Comparison of ENCODE assay signal across 23 mouse cellular contexts in the genomic region with DNA sequence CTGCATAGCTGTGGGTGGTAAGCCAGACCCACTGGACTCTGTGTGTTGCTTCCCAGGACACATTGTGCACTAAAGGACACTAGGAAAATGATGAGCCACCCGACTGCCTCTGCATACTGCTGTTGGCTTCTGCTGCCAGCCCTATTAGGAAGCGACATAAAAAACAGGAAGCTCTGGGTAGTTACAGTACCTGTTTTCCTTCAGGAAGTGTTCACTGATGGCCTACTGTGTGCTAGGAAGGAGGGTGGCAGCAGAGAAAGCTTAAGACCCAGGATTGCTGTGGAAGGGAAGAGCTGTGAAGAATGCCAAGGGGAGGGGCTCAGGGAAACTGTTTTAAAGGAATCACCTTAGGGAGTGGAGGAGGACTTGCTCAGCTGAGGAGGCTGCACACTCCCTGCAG. TPM values are rescaled to one million over a fixed set of nuclear protein-coding genes. Genes with fewer than 3 reads are reported as not detected.
A peak's percentile ranks its signal among the peaks of the same experiment; 100 is the strongest.
DNase-seq lines count a peak whose midpoint lies in the region; ATAC-seq and TF ChIP-seq lines count a peak whose summit lies in the region.
"Had no signal": no experiment of that assay in that cellular context is flagged by ENCODE, and none has a peak within 500 bp of the region (broad histone marks: within the 10 kb centered on the region; RNA-seq: fewer than 3 reads in every experiment).

No protein-coding gene starts in this region.

- TF ChIP-seq RAD21 in CH12.LX (IDR thresholded peaks at IDR 0.05; ENCODE audit: low read depth, low read length) = no peak
- no peak for TF ChIP-seq RAD21 in MEL (IDR thresholded peaks at IDR 0.05; ENCODE audit: low read depth, low read length)

- H3K27ac ChIP-seq in CH12.LX (ENCODE audit: insufficient read depth, low read depth) (no peak overlapping the region), MEL (ENCODE audit: control insufficient read depth, low read depth, low read length) (no peak overlapping the region)

- no peak for TF ChIP-seq CTCF in CH12.LX (conservative IDR thresholded peaks at IDR 0.05 in 1 of 2, IDR thresholded peaks at IDR 0.05 in 1 of 2; ENCODE audit: low read depth in 2 of 2, low read length in 2 of 2)
- TF ChIP-seq CTCF in MEL (IDR thresholded peaks at IDR 0.05 in 2 of 3, conservative IDR thresholded peaks at IDR 0.05 in 1 of 3; ENCODE audit: control insufficient read depth in 1 of 3, insufficient read depth in 1 of 3, low read depth in 2 of 3, low read length in 3 of 3, poor library complexity in 1 of 3, severe bottlenecking in 1 of 3) = no peak

- TF ChIP-seq EP300 in CH12.LX (IDR thresholded peaks at IDR 0.05; ENCODE audit: low read length) = no peak
- TF ChIP-seq EP300 in MEL (IDR thresholded peaks at IDR 0.05; ENCODE audit: low read depth in 1 of 2, low read length in 2 of 2) = no peak

- DNase-seq in CH12.LX (ENCODE audit: extremely low read depth) = no peak
- no peak for DNase-seq in MEL (ENCODE audit: low read depth, low spot score)
- no peak for DNase-seq in spleen, postnatal 14 days (ENCODE audit: low spot score in 2 of 2)
- no peak for DNase-seq in right cerebral cortex, postnatal 10 days (ENCODE audit: low spot score in 2 of 2)
- no peak for DNase-seq in adrenal gland, adult 8-10 months
- DNase-seq: adrenal gland, adult 2 months; adrenal gland, postnatal 10 days; adrenal gland, postnatal 14 days; adrenal gland, postnatal 25 days; adrenal gland, postnatal 36 days; B cell, adult 2 months; cerebellum, adult 11 months; cerebellum, adult 11-12 months; cerebellum, adult 18-20 months; cerebellum, adult 2 months; cerebellum, adult 8-10 months had no signal

- TF ChIP-seq POLR2A in CH12.LX (IDR thresholded peaks at IDR 0.05; ENCODE audit: low read depth, low read length) (no peak), MEL (IDR thresholded peaks at IDR 0.05; ENCODE audit: control insufficient read depth in 1 of 2, insufficient read depth in 1 of 2, low read depth in 1 of 2, low read length in 2 of 2, poor library complexity in 1 of 2) (no peak)

- H3K4me2 ChIP-seq in CH12.LX (ENCODE audit: insufficient read depth, low read depth, poor library complexity, severe bottlenecking) = no peak overlapping the region

- dilution Hi-C loops in CH12.LX (cut with MboI; ENCODE audit: extremely low pct_ligation_motif_present, extremely low pct_unique_long_range_greater_than_20kb, low sequenced_read_pairs) = no loop called here

- H3K9ac ChIP-seq in CH12.LX (ENCODE audit: insufficient read depth, low read depth) (no peak overlapping the region), MEL (ENCODE audit: control insufficient read depth, low read depth, low read length, poor library complexity, severe bottlenecking) (no peak overlapping the region)

- peaks cover 36 to 52% of the 10 kb centered on the region in 2 experiments for H3K36me3 ChIP-seq in CH12.LX (replicated peaks in 1 of 2; ENCODE audit: control insufficient read depth in 1 of 2, insufficient read depth in 1 of 2, low read length in 1 of 2)
- peaks cover 2 to 3% of the 10 kb centered on the region in 2 experiments; a peak in 3 of 4 replicates for H3K36me3 ChIP-seq in MEL (ENCODE audit: control insufficient read depth in 1 of 2, insufficient read depth in 2 of 2, low read length in 2 of 2)

- H3K79me2 ChIP-seq in CH12.LX (replicated peaks; ENCODE audit: control insufficient read depth, extremely low read depth, insufficient read depth, poor library complexity, severe bottlenecking) (no peaks in the 10 kb centered on the region), MEL (ENCODE audit: control insufficient read depth, insufficient read depth, low read length, poor library complexity) (no peaks in the 10 kb centered on the region)

- H3K4me3 ChIP-seq in CH12.LX (replicated peaks in 1 of 3; ENCODE audit: low read depth in 2 of 3, low read length in 2 of 3, poor library complexity in 1 of 3) = no peak overlapping the region
- no peak overlapping the region for H3K4me3 ChIP-seq in MEL (ENCODE audit: control insufficient read depth in 1 of 2, insufficient read depth in 1 of 2, low read depth in 2 of 2, low read length in 2 of 2)

- H3K27me3 ChIP-seq in CH12.LX (replicated peaks) = no peaks in the 10 kb centered on the region
- no peaks in the 10 kb centered on the region for H3K27me3 ChIP-seq in MEL (ENCODE audit: control insufficient read depth in 1 of 2, insufficient read depth in 2 of 2, low read length in 2 of 2)
- H3K27me3 ChIP-seq: Patski had no signal

- H3K4me1 ChIP-seq in CH12.LX (ENCODE audit: control insufficient read depth in 1 of 2, insufficient read depth in 2 of 2) = peaks cover 23 to 82% of the 10 kb centered on the region in 2 experiments
- peaks cover 5% of the 10 kb centered on the region in 2 experiments; a peak in 2 of 4 replicates for H3K4me1 ChIP-seq in MEL (ENCODE audit: control insufficient read depth in 1 of 2, insufficient read depth in 2 of 2, low read length in 2 of 2)

- ATAC-seq in granulocyte monocyte progenitor cell, adult 5-6 weeks (replicated peaks; ENCODE audit: poor library complexity, severe bottlenecking) = peak; percentile 29; the same call in 1 of the 2 replicates
- ATAC-seq in megakaryocyte, adult 5-6 weeks (ENCODE audit: poor library complexity, severe bottlenecking) = peak; percentile 61
- no peak for ATAC-seq in erythroblast, adult 5-6 weeks (replicated peaks; ENCODE audit: low FRiP score, poor library complexity, severe bottlenecking)
- ATAC-seq: activated CD4-positive, CD25-positive, alpha-beta regulatory T cell, adult 4 months; CD4-positive, CD25-positive, alpha-beta regulatory T cell, adult 4 months; Patski had no signal

- H3K9me3 ChIP-seq in CH12.LX (replicated peaks; ENCODE audit: low read length) = peaks cover 12% of the 10 kb centered on the region
- H3K9me3 ChIP-seq in MEL (replicated peaks; ENCODE audit: insufficient read depth, low read length) = no peaks in the 10 kb centered on the region
- H3K9me3 ChIP-seq: G1E had no signal

- in situ Hi-C loops in CH12.LX (cut with MboI; ENCODE audit: low pct_ligation_motif_present, low pct_unique_long_range_greater_than_20kb, low sequenced_read_pairs) = no loop called here

RNA-seq across cellular contexts. Expression of gene Kif3b, which starts 23.9 kb away (rescaled TPM):
- total RNA-seq in CH12.LX (2012; rRNA removed) (9.9 and 10.6 TPM in 2 replicates), CH12.LX (2014; rRNA removed) (8.5 and 9.1 TPM in 2 replicates), MEL (2012; rRNA removed) (10.0 and 11.0 TPM in 2 replicates)
- polyA plus RNA-seq in CH12.LX (2012; ENCODE audit: insufficient read length, low read depth) (15.8 and 16.5 TPM in 2 replicates), MEL (2012; ENCODE audit: insufficient read depth in 1 of 2, insufficient read length in 2 of 2, low read depth in 1 of 2, low replicate concordance in 2 of 2, missing spikeins in 1 of 2) (10 to 100 TPM; 17.9 to 34.2 TPM)
- total RNA-seq in granulocyte monocyte progenitor cell, adult 5-6 weeks (2014; fragmentation: Nextera tagmentation) = 6.9 and 7.7 TPM in 2 replicates
- 9.1 and 11.3 TPM in 2 replicates for total RNA-seq in granulocyte monocyte progenitor cell, adult 5-6 weeks (2017)
- total RNA-seq in megakaryocyte, adult 5-6 weeks (2015) = 13.2 and 16.5 TPM in 2 replicates
- total RNA-seq in megakaryocyte, adult 5-6 weeks (2017) = 23.5 and 30.2 TPM in 2 replicates
- 2.9 and 6.5 TPM in 2 replicates for total RNA-seq in erythroblast, adult 5-6 weeks (2015; ENCODE audit: low replicate concordance)
- 5.4 and 5.7 TPM in 2 replicates for total RNA-seq in erythroblast, adult 5-6 weeks (2017; ENCODE audit: low replicate concordance)
- 10 to 100 TPM; 28.7 to 34.4 (median 32.1) TPM for total RNA-seq in adrenal gland, adult 8-10 months (2022)

RNA-seq across cellular contexts. Expression of gene Pofut1, which starts 26.0 kb away (rescaled TPM):
- total RNA-seq in CH12.LX (2012; rRNA removed) (20.4 and 25.6 TPM in 2 replicates), CH12.LX (2014; rRNA removed) (19.4 and 22.8 TPM in 2 replicates), MEL (2012; rRNA removed) (20.2 and 20.5 TPM in 2 replicates)
- polyA plus RNA-seq in CH12.LX (2012; ENCODE audit: insufficient read length, low read depth) (15.0 and 15.6 TPM in 2 replicates), MEL (2012; ENCODE audit: insufficient read depth in 1 of 2, insufficient read length in 2 of 2, low read depth in 1 of 2, low replicate concordance in 2 of 2, missing spikeins in 1 of 2) (10 to 100 TPM in 1 of 2 experiments, not detected in 1; 28.7 TPM)
- 17.6 and 20.3 TPM in 2 replicates for total RNA-seq in granulocyte monocyte progenitor cell, adult 5-6 weeks (2014; fragmentation: Nextera tagmentation)
- 16.0 and 19.1 TPM in 2 replicates for total RNA-seq in granulocyte monocyte progenitor cell, adult 5-6 weeks (2017)
- 6.2 and 8.1 TPM in 2 replicates for total RNA-seq in megakaryocyte, adult 5-6 weeks (2015)
- 12.2 and 12.8 TPM in 2 replicates for total RNA-seq in megakaryocyte, adult 5-6 weeks (2017)
- total RNA-seq in erythroblast, adult 5-6 weeks (2015; ENCODE audit: low replicate concordance) = 1.3 and 2.5 TPM in 2 replicates
- 9.2 and 15.5 TPM in 2 replicates for total RNA-seq in erythroblast, adult 5-6 weeks (2017; ENCODE audit: low replicate concordance)
- 10 to 100 TPM; 74.6 to 88.0 (median 79.3) TPM for total RNA-seq in adrenal gland, adult 8-10 months (2022)

RNA-seq across cellular contexts. Expression of gene Plagl2, which starts 26.1 kb away (rescaled TPM):
- total RNA-seq in CH12.LX (2012; rRNA removed) = 11.5 and 18.0 TPM in 2 replicates
- total RNA-seq in CH12.LX (2014; rRNA removed) = 5.1 and 8.1 TPM in 2 replicates
- polyA plus RNA-seq in CH12.LX (2012; ENCODE audit: insufficient read length, low read depth) = 36.6 and 52.7 TPM in 2 replicates
- total RNA-seq in MEL (2012; rRNA removed) = 5.9 and 6.0 TPM in 2 replicates
- polyA plus RNA-seq in MEL (2012; ENCODE audit: insufficient read depth in 1 of 2, insufficient read length in 2 of 2, low read depth in 1 of 2, low replicate concordance in 2 of 2, missing spikeins in 1 of 2) = 10 to 100 TPM in 1 of 2 experiments, not detected in 1; 34.4 TPM
- total RNA-seq in granulocyte monocyte progenitor cell, adult 5-6 weeks (2014; fragmentation: Nextera tagmentation) = 45.0 and 46.6 TPM in 2 replicates
- 5.4 and 7.2 TPM in 2 replicates for total RNA-seq in granulocyte monocyte progenitor cell, adult 5-6 weeks (2017)
- total RNA-seq in megakaryocyte, adult 5-6 weeks (2015) = 40.6 and 43.8 TPM in 2 replicates
- 5.7 and 9.1 TPM in 2 replicates for total RNA-seq in megakaryocyte, adult 5-6 weeks (2017)
- total RNA-seq in erythroblast, adult 5-6 weeks (2015; ENCODE audit: low replicate concordance) = 33.4 and 36.8 TPM in 2 replicates
- total RNA-seq in erythroblast, adult 5-6 weeks (2017; ENCODE audit: low replicate concordance) = 8.7 and 13.2 TPM in 2 replicates
- total RNA-seq in adrenal gland, adult 8-10 months (2022) = 10 to 100 TPM in 2 of 4 experiments, 1 to 10 TPM in 2; 9.0 to 14.0 (median 11.6) TPM

RNA-seq across cellular contexts. Expression of gene Tspyl3, which starts 42.1 kb away (rescaled TPM):
- total RNA-seq in CH12.LX (2012; rRNA removed) (9.6 and 10.2 TPM in 2 replicates), CH12.LX (2014; rRNA removed) (10.2 and 12.1 TPM in 2 replicates), MEL (2012; rRNA removed) (4.0 and 4.3 TPM in 2 replicates)
- polyA plus RNA-seq in CH12.LX (2012; ENCODE audit: insufficient read length, low read depth) (16.5 and 16.9 TPM in 2 replicates), MEL (2012; ENCODE audit: insufficient read depth in 1 of 2, insufficient read length in 2 of 2, low read depth in 1 of 2, low replicate concordance in 2 of 2, missing spikeins in 1 of 2) (10 to 100 TPM in 1 of 2 experiments, 1 to 10 TPM in 1; 9.8 to 47.3 TPM)
- 12.1 and 16.7 TPM in 2 replicates for total RNA-seq in granulocyte monocyte progenitor cell, adult 5-6 weeks (2014; fragmentation: Nextera tagmentation)
- 6.1 and 6.2 TPM in 2 replicates for total RNA-seq in granulocyte monocyte progenitor cell, adult 5-6 weeks (2017)
- total RNA-seq in megakaryocyte, adult 5-6 weeks (2015) = 5.6 and 6.2 TPM in 2 replicates
- 4.0 and 6.5 TPM in 2 replicates for total RNA-seq in megakaryocyte, adult 5-6 weeks (2017)
- 2.5 TPM in 2 replicates for total RNA-seq in erythroblast, adult 5-6 weeks (2015; ENCODE audit: low replicate concordance)
- 1.2 and 1.5 TPM in 2 replicates for total RNA-seq in erythroblast, adult 5-6 weeks (2017; ENCODE audit: low replicate concordance)
- total RNA-seq in adrenal gland, adult 8-10 months (2022) = 1 to 10 TPM; 3.5 to 5.0 (median 3.9) TPM

Comparison
In these comparisons a context has a peak if more than half of its experiments do, and no peak if none do; other contexts are left out.
1. Of the 35 proteins assayed by ChIP-seq in both MEL and CH12.LX: peak only in MEL: none; only in CH12.LX: none; in both: ZKSCAN1; in neither: 34.